Mouse (Mus musculus) myocyte (in vitro differentiated cells): ENCODE results near the gene Gpr152.

Experiments
- CEBPB ChIP-seq: IDR thresholded peaks from 2 replicates; pipeline ENCODE4 v1.6.1; 2011; ENCODE audit warnings: mild to moderate bottlenecking, moderate library complexity; ENCODE audit not compliant: poor library complexity, insufficient read depth, severe bottlenecking
- E2F4 ChIP-seq: IDR thresholded peaks from one replicate; pipeline ENCODE4 v1.6.1; 2011; ENCODE audit warnings: mild to moderate bottlenecking, control low read depth, moderate library complexity; ENCODE audit not compliant: insufficient read depth
- MAX ChIP-seq: IDR thresholded peaks from one replicate; pipeline ENCODE4 v1.6.1; 2011; ENCODE audit warnings: low read depth, mild to moderate bottlenecking, control low read depth
- MYOD1 ChIP-seq, 3 experiments: IDR thresholded peaks; one replicate each; pipeline ENCODE4 v1.6.1; 2011; ENCODE audit warnings: control low read depth in 2 of 3, low read depth in 2 of 3, mild to moderate bottlenecking in 2 of 3, moderate library complexity in 1 of 3; ENCODE audit not compliant: insufficient read length in 2 of 3, control insufficient read depth in 1 of 3
- MYOG ChIP-seq, 3 experiments: IDR thresholded peaks; one replicate each; pipeline ENCODE4 v1.6.1; 2011; ENCODE audit warnings: control low read depth in 2 of 3, low read depth in 2 of 3, mild to moderate bottlenecking in 2 of 3; ENCODE audit not compliant: insufficient read length in 2 of 3, control insufficient read depth in 1 of 3, insufficient read depth in 1 of 3
- POLR2A ChIP-seq: IDR thresholded peaks from one replicate; pipeline ENCODE4 v1.6.1; 2011; ENCODE audit warnings: low read depth, mild to moderate bottlenecking, control low read depth, moderate library complexity; ENCODE audit not compliant: insufficient read length
- POLR2AphosphoS2 ChIP-seq: IDR thresholded peaks from one replicate; pipeline ENCODE4 v1.6.1; 2011; ENCODE audit warnings: low read depth, control low read depth; ENCODE audit not compliant: insufficient read length
- REST ChIP-seq: IDR thresholded peaks from one replicate; pipeline ENCODE4 v1.6.1; 2011; ENCODE audit warnings: mild to moderate bottlenecking, control low read depth, moderate library complexity; ENCODE audit not compliant: insufficient read depth, insufficient read length
- SRF ChIP-seq: IDR thresholded peaks from one replicate; pipeline ENCODE4 v1.6.1; 2011; ENCODE audit warnings: low read depth; ENCODE audit not compliant: control insufficient read depth, insufficient read length
- TCF12 ChIP-seq: IDR thresholded peaks from one replicate; pipeline ENCODE4 v1.6.1; 2011; ENCODE audit warnings: mild to moderate bottlenecking, control low read depth; ENCODE audit not compliant: poor library complexity, insufficient read depth, severe bottlenecking
- TCF3 ChIP-seq: IDR thresholded peaks from one replicate; pipeline ENCODE4 v1.6.1; 2011; ENCODE audit warnings: low read depth, control low read depth; ENCODE audit not compliant: insufficient read length
- USF1 ChIP-seq: IDR thresholded peaks from one replicate; pipeline ENCODE4 v1.6.1; 2011; ENCODE audit warnings: low read depth, mild to moderate bottlenecking, control low read depth, moderate library complexity

DNA sequence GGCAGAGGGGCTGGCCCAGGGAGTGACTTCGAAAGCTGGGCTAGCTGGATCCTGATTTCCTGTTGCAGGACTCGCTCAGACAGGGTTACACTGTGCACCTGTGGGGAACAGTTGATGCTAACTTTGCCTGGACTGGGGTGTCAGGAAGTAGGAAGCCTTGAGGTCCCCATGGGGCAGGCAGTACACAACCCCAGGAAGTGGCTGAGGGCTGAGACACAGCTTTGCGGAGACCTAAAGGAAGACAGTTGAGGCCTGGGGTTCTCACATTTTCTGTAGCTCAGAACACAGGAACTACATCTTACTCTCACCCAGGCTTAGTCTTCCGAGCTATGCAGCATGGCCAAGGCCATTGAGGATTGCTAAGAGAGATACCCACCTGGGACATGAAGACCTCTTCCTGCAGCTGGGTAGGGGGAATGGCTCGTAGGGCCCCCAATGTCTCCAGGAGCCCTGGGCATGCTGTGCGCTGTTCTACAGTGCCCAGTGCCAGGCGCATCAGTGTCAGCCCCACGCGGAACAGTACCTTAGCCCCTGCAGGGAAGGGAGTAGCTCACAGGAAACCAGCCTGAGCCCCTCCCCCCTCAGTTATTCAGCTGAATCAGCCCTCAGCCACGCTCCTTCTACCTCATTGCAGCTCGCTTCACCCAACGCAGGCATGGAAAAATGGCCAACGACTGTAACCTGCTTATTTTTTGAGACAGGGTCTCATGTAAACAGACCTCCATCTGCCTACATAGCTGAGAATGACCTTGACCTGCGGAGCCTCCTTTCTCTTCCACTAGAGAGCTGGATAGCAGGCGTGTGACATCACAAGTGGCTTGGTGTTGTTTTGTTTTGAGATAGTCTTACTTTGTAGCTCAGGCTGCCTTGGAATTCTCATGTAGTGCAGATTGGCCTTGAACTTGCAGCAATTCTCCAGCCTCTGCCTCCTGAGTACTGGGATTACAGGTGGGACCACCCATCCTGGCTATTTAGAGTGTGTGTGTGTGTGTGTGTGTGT is 45.7 kb downstream of the Gpr152 start:
- TF ChIP-seq POLR2AphosphoS2 (no peak), MYOD1 (IDR thresholded peaks at IDR 0.05; ENCODE audit: control insufficient read depth in 1 of 3, insufficient read length in 2 of 3, low read depth in 2 of 3) (no peak), E2F4 (no peak), POLR2A (no peak), USF1 (no peak), SRF (no peak), TCF3 (no peak), REST (no peak), MAX (no peak), TCF12 (no peak), MYOG (IDR thresholded peaks at IDR 0.05; ENCODE audit: control insufficient read depth in 1 of 3, insufficient read depth in 1 of 3, insufficient read length in 2 of 3, low read depth in 2 of 3) (no peak), CEBPB (no peak)
